Mouse (Mus musculus): Measurements from ENCODE around the gene Gpr183. TPM values are rescaled to one million over a fixed set of nuclear protein-coding genes. Genes with fewer than 3 reads are reported as not detected.
A peak's percentile ranks its signal among the peaks of the same experiment; 100 is the strongest.

Gene Gpr183
- polyA plus RNA-seq, 1 experiment from 2014 or later: 2.4 TPM

DNA sequence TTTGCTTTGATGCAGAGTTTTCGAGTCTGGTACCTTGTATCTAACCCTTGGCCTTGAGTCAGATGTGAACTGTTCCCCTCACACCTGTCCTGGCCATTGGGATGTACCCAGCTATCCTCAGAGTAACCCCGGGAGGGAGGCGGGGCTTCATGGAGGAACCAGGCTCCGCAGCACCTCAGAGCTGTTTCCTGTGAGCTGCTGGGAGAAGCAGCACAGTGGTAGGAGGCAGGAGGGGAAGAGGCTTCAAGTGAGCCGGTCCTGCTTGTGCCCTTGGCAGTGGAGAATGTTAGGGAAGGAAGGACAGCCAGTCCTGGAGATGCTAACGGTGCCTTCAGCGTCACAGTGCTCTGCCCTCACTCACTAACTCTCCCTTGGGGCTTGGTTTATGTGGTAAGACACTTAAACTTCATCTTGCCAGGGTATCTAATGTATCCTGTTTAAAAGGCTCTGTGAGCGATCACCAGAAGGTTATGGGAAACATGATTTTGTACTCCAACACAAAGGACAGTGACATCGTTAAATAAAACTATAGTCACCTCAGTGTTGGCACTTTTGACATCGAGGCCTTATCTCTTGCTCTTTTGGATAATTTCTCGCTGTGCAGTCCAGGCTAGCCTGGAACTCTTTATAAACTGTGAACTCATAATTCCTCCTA lies 27.3 kb downstream of the Gpr183 start:
- Histone ChIP-seq H3K9me3 (ENCODE audit: control insufficient read depth, low read length) (peaks cover 10% of the 10 kb centered on the region), H3K4me3 (ENCODE audit: control insufficient read depth in 1 of 2, insufficient read depth in 1 of 2, low read depth in 1 of 2, low read length in 2 of 2) (no peak overlapping the region), H3K36me3 (ENCODE audit: control insufficient read depth, insufficient read depth, low read length) (peaks cover 8% of the 10 kb centered on the region), H3K27ac (replicated peaks in 1 of 2; ENCODE audit: control insufficient read depth in 1 of 2, insufficient read depth in 1 of 2, low read depth in 2 of 2, low read length in 2 of 2) (peak overlapping the region in 1 of 2 experiments; percentile 55; a peak in 1 of 4 replicates), H3K4me1 (ENCODE audit: control insufficient read depth in 2 of 2, insufficient read depth in 2 of 2, low read length in 2 of 2) (peaks cover 6 to 17% of the 10 kb centered on the region in 2 experiments), H3K27me3 (ENCODE audit: control insufficient read depth, insufficient read depth, low read length) (no peaks in the 10 kb centered on the region), H3K9ac (ENCODE audit: low read length) (no peak overlapping the region), H3K4me2 (ENCODE audit: low read length) (no peak overlapping the region)
- 64% methylated on average over 11 of the region's 11 CpGs for WGBS
- ATAC-seq (ENCODE audit: insufficient number of reproducible peaks, insufficient read depth, low FRiP score, low read depth): no peak

DNA sequence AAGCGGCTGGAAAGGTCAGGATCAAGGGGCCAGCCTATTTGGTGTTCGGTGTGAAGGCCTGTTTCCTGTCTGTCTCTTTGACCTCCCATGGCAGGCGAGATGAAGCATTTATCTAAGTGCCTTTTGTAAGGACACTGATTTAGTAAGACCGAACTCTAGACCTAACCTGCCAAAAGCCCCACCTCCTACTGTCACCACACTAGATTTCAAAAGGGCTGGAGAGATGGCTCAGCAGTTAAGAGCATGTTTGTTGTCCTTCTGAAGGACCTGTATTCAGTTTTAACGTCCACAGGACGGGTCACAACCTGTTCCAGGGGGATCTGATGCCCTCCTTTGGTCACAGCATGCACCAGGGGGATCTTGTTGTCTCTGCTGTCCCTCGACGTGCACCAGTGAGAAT lies 28.1 kb downstream of the Gpr183 start:
- no peak overlapping the region for H3K27ac ChIP-seq (replicated peaks in 1 of 2; ENCODE audit: control insufficient read depth in 1 of 2, insufficient read depth in 1 of 2, low read depth in 2 of 2, low read length in 2 of 2)
- no peaks in the 10 kb centered on the region for H3K27me3 ChIP-seq (ENCODE audit: control insufficient read depth, insufficient read depth, low read length)
- H3K9me3 ChIP-seq (ENCODE audit: control insufficient read depth, low read length): peaks cover 10% of the 10 kb centered on the region
- H3K9ac ChIP-seq (ENCODE audit: low read length): no peak overlapping the region
- peaks cover 6 to 17% of the 10 kb centered on the region in 2 experiments for H3K4me1 ChIP-seq (ENCODE audit: control insufficient read depth in 2 of 2, insufficient read depth in 2 of 2, low read length in 2 of 2)
- H3K4me3 ChIP-seq (ENCODE audit: control insufficient read depth in 1 of 2, insufficient read depth in 1 of 2, low read depth in 1 of 2, low read length in 2 of 2): no peak overlapping the region
- H3K36me3 ChIP-seq (ENCODE audit: control insufficient read depth, insufficient read depth, low read length): peaks cover 8% of the 10 kb centered on the region
- ATAC-seq (ENCODE audit: insufficient number of reproducible peaks, insufficient read depth, low FRiP score, low read depth): no peak
- H3K4me2 ChIP-seq (ENCODE audit: low read length): no peak overlapping the region
- WGBS: 65% methylated on average over 8 of the region's 8 CpGs

DNA sequence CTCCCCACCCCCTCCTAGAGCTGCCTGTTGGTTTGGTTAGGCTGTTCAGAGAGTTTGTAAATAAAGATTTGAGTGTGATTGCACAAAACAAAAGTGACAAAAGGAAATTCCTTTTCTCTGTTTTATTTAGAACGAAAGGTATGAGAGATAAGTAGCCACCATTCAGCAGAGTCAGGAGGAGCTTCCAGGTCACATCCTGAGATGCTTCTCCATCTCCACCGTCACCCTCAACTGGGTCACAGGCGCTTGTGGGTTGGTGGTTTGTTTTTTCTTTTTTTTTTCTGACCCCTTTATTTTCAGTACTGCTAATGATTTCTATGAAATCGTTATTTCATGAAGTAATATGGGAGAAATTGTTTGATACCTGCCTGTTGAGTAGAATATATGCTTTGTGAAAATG lies 28.6 kb downstream of the Gpr183 start:
- no peak overlapping the region for H3K4me2 ChIP-seq (ENCODE audit: low read length)
- H3K9me3 ChIP-seq (ENCODE audit: control insufficient read depth, low read length): peaks cover 10% of the 10 kb centered on the region
- 87% methylated on average over 4 of the region's 4 CpGs for WGBS
- no peak overlapping the region for H3K4me3 ChIP-seq (ENCODE audit: control insufficient read depth in 1 of 2, insufficient read depth in 1 of 2, low read depth in 1 of 2, low read length in 2 of 2)
- peaks cover 8 to 17% of the 10 kb centered on the region in 2 experiments for H3K4me1 ChIP-seq (ENCODE audit: control insufficient read depth in 2 of 2, insufficient read depth in 2 of 2, low read length in 2 of 2)
- H3K27me3 ChIP-seq (ENCODE audit: control insufficient read depth, insufficient read depth, low read length): no peaks in the 10 kb centered on the region
- H3K36me3 ChIP-seq (ENCODE audit: control insufficient read depth, insufficient read depth, low read length): peaks cover 8% of the 10 kb centered on the region
- H3K27ac ChIP-seq (replicated peaks in 1 of 2; ENCODE audit: control insufficient read depth in 1 of 2, insufficient read depth in 1 of 2, low read depth in 2 of 2, low read length in 2 of 2): no peak overlapping the region
- ATAC-seq (ENCODE audit: insufficient number of reproducible peaks, insufficient read depth, low FRiP score, low read depth): no peak
- no peak overlapping the region for H3K9ac ChIP-seq (ENCODE audit: low read length)

DNA sequence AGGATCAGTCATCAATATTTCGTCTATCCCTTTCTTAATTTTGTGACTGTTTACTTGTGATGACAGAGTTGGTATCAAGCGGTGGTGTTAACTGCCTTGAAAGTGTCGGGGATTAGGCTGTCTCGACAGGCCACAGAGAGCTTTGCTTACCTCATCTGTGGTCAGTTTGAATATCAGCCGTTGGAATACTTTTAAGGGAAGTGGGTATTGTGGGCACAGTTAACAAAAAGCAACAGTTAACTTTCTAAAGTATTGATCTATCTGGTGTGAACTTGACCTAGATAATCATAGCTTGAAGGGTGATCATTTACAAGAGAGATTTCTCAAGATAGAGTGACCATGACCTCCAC lies 30.4 kb downstream of the Gpr183 start:
- Histone ChIP-seq H3K27me3 (ENCODE audit: control insufficient read depth, insufficient read depth, low read length) (no peaks in the 10 kb centered on the region), H3K4me2 (ENCODE audit: low read length) (no peak overlapping the region), H3K36me3 (ENCODE audit: control insufficient read depth, insufficient read depth, low read length) (peaks cover 8% of the 10 kb centered on the region), H3K4me3 (ENCODE audit: control insufficient read depth in 1 of 2, insufficient read depth in 1 of 2, low read depth in 1 of 2, low read length in 2 of 2) (no peak overlapping the region), H3K27ac (replicated peaks in 1 of 2; ENCODE audit: control insufficient read depth in 1 of 2, insufficient read depth in 1 of 2, low read depth in 2 of 2, low read length in 2 of 2) (no peak overlapping the region), H3K9ac (ENCODE audit: low read length) (no peak overlapping the region), H3K4me1 (ENCODE audit: control insufficient read depth in 2 of 2, insufficient read depth in 2 of 2, low read length in 2 of 2) (peaks cover 8 to 21% of the 10 kb centered on the region in 2 experiments), H3K9me3 (ENCODE audit: control insufficient read depth, low read length) (peaks cover 10% of the 10 kb centered on the region)
- ATAC-seq (ENCODE audit: insufficient number of reproducible peaks, insufficient read depth, low FRiP score, low read depth): no peak
- 82% methylated on average over 5 of the region's 5 CpGs for WGBS

DNA sequence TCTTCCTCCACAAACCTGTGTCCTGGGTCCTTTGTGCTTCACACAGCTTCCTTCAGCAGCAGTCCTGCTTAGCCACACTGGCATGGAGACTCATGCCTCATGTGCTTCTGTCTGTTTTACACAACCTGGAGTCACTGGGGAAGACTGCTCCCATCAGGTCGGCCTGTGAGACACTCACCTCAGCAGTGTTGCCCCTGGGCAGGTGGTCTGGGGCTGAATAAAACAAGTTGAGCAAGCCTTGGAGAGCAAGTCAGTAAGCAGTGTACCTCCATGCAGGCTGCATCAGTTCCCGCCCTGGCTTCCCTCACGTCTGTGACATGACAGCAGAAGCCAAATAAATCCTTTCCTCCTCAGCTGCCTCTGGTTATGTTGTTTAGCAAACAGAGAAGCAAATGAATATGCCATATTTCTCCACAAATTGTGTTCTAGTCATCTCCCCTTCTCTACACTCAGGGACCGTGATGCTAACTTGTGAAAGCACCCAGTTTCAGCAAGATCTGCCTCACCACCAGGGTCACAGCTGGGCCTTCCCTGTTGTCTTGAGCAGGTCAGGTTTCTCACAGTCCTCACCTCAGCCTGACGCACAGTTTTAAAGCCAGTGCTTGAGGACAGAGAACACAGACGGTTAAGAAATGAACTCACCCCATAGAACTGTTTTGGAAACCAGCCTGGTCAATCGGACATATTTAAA lies 30.9 kb downstream of the Gpr183 start:
- Histone ChIP-seq H3K36me3 (ENCODE audit: control insufficient read depth, insufficient read depth, low read length) (peaks cover 8% of the 10 kb centered on the region), H3K27me3 (ENCODE audit: control insufficient read depth, insufficient read depth, low read length) (no peaks in the 10 kb centered on the region), H3K4me2 (ENCODE audit: low read length) (no peak overlapping the region), H3K4me3 (ENCODE audit: control insufficient read depth in 1 of 2, insufficient read depth in 1 of 2, low read depth in 1 of 2, low read length in 2 of 2) (no peak overlapping the region), H3K27ac (replicated peaks in 1 of 2; ENCODE audit: control insufficient read depth in 1 of 2, insufficient read depth in 1 of 2, low read depth in 2 of 2, low read length in 2 of 2) (no peak overlapping the region), H3K9me3 (ENCODE audit: control insufficient read depth, low read length) (peaks cover 10% of the 10 kb centered on the region), H3K9ac (ENCODE audit: low read length) (no peak overlapping the region), H3K4me1 (ENCODE audit: control insufficient read depth in 2 of 2, insufficient read depth in 2 of 2, low read length in 2 of 2) (peaks cover 8 to 17% of the 10 kb centered on the region in 2 experiments)
- WGBS: 90% methylated on average over 7 of the region's 7 CpGs
- ATAC-seq (ENCODE audit: insufficient number of reproducible peaks, insufficient read depth, low FRiP score, low read depth): no peak

DNA sequence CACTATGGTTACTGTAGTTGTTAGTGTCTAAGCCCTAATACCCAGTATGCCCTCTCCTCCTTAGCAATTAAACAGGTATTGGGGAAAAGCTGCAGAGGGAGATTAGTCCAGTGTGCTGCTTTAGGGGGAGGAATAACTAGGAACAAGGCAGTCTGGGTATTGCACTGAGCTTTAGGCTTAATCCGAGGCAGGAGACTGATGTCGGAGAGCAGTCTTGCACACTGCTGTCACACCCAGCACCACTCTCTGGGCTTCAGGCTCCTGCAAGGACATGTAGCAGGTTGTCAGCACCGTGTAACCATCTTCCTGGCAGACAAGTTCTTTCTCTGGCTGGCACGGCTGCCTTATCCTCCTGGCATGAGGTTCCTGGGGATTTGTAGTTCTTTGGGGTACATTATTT lies 32.8 kb downstream of the Gpr183 start:
- no peak overlapping the region for H3K4me3 ChIP-seq (ENCODE audit: control insufficient read depth in 1 of 2, insufficient read depth in 1 of 2, low read depth in 1 of 2, low read length in 2 of 2)
- no peak overlapping the region for H3K9ac ChIP-seq (ENCODE audit: low read length)
- peaks cover 10% of the 10 kb centered on the region for H3K9me3 ChIP-seq (ENCODE audit: control insufficient read depth, low read length)
- 72% methylated on average over 4 of the region's 4 CpGs for WGBS
- H3K4me2 ChIP-seq (ENCODE audit: low read length): no peak overlapping the region
- no peaks in the 10 kb centered on the region for H3K27me3 ChIP-seq (ENCODE audit: control insufficient read depth, insufficient read depth, low read length)
- no peak for ATAC-seq (ENCODE audit: insufficient number of reproducible peaks, insufficient read depth, low FRiP score, low read depth)
- H3K4me1 ChIP-seq (ENCODE audit: control insufficient read depth in 2 of 2, insufficient read depth in 2 of 2, low read length in 2 of 2): peaks cover 2 to 14% of the 10 kb centered on the region in 2 experiments; a peak in 3 of 4 replicates
- peaks cover 8% of the 10 kb centered on the region for H3K36me3 ChIP-seq (ENCODE audit: control insufficient read depth, insufficient read depth, low read length)
- H3K27ac ChIP-seq (replicated peaks in 1 of 2; ENCODE audit: control insufficient read depth in 1 of 2, insufficient read depth in 1 of 2, low read depth in 2 of 2, low read length in 2 of 2): no peak overlapping the region

DNA sequence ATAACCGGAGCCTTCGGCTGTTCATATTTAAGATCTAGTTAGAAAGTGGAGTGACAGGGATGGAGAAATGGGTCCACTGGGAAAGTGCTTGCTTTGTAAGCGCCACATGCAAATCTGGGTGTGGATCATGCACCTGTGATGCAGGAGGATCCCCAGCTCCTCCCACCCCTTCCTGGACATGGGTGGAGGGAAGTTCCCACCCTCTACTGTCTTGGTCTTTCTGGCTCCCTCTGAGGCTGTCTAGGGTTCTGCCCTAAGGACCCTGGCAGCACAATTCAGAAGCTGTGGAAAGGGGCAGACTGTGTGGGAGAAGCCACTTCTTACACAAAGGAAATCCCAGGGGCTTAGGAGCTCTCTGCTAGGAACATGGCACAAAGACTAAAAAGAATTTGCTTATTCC lies 33.4 kb downstream of the Gpr183 start:
- Histone ChIP-seq H3K27ac (replicated peaks in 1 of 2; ENCODE audit: control insufficient read depth in 1 of 2, insufficient read depth in 1 of 2, low read depth in 2 of 2, low read length in 2 of 2) (no peak overlapping the region), H3K4me2 (ENCODE audit: low read length) (no peak overlapping the region), H3K4me3 (ENCODE audit: control insufficient read depth in 1 of 2, insufficient read depth in 1 of 2, low read depth in 1 of 2, low read length in 2 of 2) (no peak overlapping the region), H3K36me3 (ENCODE audit: control insufficient read depth, insufficient read depth, low read length) (peaks cover 8% of the 10 kb centered on the region), H3K4me1 (ENCODE audit: control insufficient read depth in 2 of 2, insufficient read depth in 2 of 2, low read length in 2 of 2) (peaks cover 2 to 14% of the 10 kb centered on the region in 2 experiments; a peak in 3 of 4 replicates), H3K27me3 (ENCODE audit: control insufficient read depth, insufficient read depth, low read length) (no peaks in the 10 kb centered on the region), H3K9me3 (ENCODE audit: control insufficient read depth, low read length) (peaks cover 10% of the 10 kb centered on the region), H3K9ac (ENCODE audit: low read length) (no peak overlapping the region)
- no peak for ATAC-seq (ENCODE audit: insufficient number of reproducible peaks, insufficient read depth, low FRiP score, low read depth)
- WGBS: 94% methylated on average over 3 of the region's 3 CpGs
